Mouse (Mus musculus): ENCODE results near the gene Ago4. TPM values are rescaled to one million over a fixed set of nuclear protein-coding genes. Genes with fewer than 3 reads are reported as not detected.

Ago4 gene
- polyA plus RNA-seq, 1 experiment: not detected

DNA sequence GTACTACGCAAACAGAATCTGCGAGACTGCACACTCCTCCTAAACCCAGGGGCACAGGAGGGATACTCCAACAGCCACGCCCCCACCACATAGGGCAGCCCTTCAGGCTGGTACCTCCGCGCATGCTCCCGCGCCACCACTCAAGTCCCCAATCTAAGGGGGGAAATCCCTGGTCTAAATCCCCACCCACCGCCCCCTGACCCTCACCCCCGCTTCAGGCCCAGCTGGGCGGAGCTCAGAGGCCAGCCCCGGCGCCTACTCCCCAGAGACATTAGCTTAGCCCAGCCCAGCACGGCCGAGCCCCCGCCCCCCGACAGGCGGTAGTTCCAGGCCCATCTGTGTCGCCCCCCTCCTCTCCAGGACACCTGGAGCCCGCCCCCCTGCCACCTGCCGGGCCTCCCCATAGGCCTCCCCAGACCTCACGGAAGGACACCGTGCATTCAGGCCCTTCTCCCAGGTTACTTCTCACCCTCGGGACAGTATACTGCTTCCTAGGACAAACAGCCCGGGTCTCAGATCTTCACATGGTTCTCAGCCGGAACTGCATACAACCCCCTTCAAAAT, 65.5 kb downstream of the Ago4 start:
- Histone ChIP-seq H3K4me1 (ENCODE audit: control insufficient read depth) (peaks cover 37% of the 10 kb centered on the region), H3K4me3 (replicated peaks) (peak overlapping the region; percentile 89), H3K27me3 (ENCODE audit: control insufficient read depth) (no peaks in the 10 kb centered on the region), H3K9me3 (ENCODE audit: control insufficient read depth, low read length) (no peaks in the 10 kb centered on the region), H3K36me3 (ENCODE audit: control insufficient read depth) (no peaks in the 10 kb centered on the region)
- TF ChIP-seq GATA1 (IDR thresholded peaks at IDR 0.05; ENCODE audit: low read length) (no peak), TAL1 (IDR thresholded peaks at IDR 0.05; ENCODE audit: low read length) (no peak)

DNA sequence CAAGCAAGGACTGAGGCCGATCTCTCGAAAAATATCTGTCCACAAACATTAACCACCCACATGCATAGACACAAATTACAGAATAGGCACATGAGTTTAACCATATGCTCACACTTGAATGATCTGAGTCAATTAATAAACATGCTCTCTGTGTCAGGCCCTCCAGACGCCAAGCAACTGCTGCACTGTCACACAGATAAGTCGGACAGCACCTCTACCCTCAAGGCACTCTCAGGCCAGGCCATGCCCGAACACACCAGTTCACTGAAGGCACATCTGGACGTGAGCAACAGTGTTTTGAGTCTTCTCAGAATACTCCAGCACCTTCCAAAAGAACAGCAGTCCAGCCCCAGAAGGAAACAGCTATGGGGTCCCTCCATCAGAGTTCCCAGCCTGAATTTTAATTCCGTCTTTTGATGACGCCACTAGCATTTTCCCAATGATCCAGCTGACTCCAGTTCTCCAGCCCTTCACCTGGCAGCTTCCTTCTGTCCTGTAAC, 67.0 kb downstream of the Ago4 start:
- no peaks in the 10 kb centered on the region for H3K27me3 ChIP-seq (ENCODE audit: control insufficient read depth)
- H3K9me3 ChIP-seq (ENCODE audit: control insufficient read depth, low read length): no peaks in the 10 kb centered on the region
- TF ChIP-seq TAL1 (IDR thresholded peaks at IDR 0.05; ENCODE audit: low read length) (no peak), GATA1 (IDR thresholded peaks at IDR 0.05; ENCODE audit: low read length) (no peak)
- peaks cover 37% of the 10 kb centered on the region for H3K4me1 ChIP-seq (ENCODE audit: control insufficient read depth)
- no peak overlapping the region for H3K4me3 ChIP-seq (replicated peaks)
- no peaks in the 10 kb centered on the region; the same call in 1 of the 2 replicates for H3K36me3 ChIP-seq (ENCODE audit: control insufficient read depth)

DNA sequence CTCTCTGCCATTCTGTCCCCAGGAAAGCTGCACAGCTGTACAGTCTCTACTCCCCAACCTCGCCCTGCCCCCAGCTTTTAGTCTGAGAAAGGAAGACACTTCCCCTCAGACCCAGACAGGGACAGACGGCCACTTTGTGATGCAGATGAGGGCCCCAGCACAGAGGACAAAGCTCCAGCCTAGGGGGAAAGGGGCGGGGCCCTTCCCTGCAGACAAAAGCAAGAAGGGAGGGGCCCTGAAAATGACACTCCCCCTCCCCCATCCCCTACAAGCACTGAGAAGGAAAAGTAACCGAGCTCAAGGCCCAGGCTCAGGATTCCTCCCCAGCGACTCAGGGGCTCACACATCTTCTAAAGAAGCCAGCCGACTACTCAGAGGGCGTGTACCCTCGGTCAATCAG, 67.4 kb downstream of the Ago4 start:
- H3K9me3 ChIP-seq (ENCODE audit: control insufficient read depth, low read length): no peaks in the 10 kb centered on the region
- H3K4me1 ChIP-seq (ENCODE audit: control insufficient read depth): peaks cover 37% of the 10 kb centered on the region
- no peak for TF ChIP-seq GATA1 (IDR thresholded peaks at IDR 0.05; ENCODE audit: low read length)
- TF ChIP-seq TAL1 (IDR thresholded peaks at IDR 0.05; ENCODE audit: low read length): no peak
- H3K36me3 ChIP-seq (ENCODE audit: control insufficient read depth): peaks cover under 1% of the 10 kb centered on the region
- H3K4me3 ChIP-seq (replicated peaks): no peak overlapping the region
- H3K27me3 ChIP-seq (ENCODE audit: control insufficient read depth): no peaks in the 10 kb centered on the region

DNA sequence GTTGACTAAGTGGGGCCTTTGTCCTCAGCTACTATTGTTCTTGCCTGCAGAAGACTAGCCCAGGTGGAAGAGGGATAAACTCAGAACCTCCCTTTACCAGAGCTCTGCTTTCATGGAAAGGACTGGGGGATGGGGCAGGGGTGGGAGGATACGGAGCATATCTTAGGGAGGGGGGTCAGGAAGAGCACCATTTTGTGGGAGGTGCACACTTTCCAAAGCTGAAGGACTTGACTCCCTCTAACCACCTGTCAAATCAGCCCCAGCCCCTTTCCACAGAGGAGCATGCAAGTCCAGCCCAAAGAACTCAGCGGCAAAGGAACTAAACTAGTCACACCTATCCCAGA, 68.4 kb downstream of the Ago4 start:
- Histone ChIP-seq H3K27me3 (ENCODE audit: control insufficient read depth) (no peaks in the 10 kb centered on the region), H3K4me3 (replicated peaks) (no peak overlapping the region), H3K4me1 (ENCODE audit: control insufficient read depth) (peaks cover 37% of the 10 kb centered on the region), H3K9me3 (ENCODE audit: control insufficient read depth, low read length) (no peaks in the 10 kb centered on the region), H3K36me3 (ENCODE audit: control insufficient read depth) (peaks cover 10% of the 10 kb centered on the region)
- TF ChIP-seq GATA1 (IDR thresholded peaks at IDR 0.05; ENCODE audit: low read length) (no peak), TAL1 (IDR thresholded peaks at IDR 0.05; ENCODE audit: low read length) (no peak)

DNA sequence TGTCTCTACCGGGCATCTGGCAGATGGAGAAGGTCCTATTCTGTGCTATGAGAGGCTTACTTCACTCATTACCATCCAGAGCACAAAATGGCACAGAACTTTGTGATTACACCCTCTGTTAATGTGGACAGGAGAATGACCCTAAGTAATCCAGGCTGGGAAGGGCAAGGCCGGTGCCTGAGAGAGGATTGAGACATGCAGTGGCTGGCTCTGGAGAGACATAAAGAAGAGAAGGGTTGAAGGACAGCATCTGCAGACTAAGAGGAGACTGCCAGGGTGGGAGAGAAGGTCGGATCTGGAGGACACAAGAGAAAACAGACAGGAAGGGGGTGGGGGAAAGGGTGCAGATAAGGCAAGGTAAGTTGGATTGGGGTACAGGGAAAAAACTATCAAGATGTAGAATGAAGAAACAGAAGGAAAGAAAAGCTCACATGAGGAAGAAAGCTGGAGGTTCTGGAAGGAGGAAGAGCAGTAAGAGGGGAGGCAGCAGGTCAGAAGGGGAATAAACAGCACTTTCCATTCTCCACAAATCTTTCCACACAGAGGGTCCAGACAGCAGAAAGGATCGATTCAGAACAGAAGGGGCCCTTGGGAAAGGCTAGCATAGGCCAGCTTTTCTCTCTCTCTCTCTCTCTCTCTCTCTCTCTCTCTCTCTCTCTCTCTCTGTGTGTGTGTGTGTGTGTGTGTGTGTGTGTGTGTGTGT, 68.9 kb downstream of the Ago4 start:
- no peaks in the 10 kb centered on the region for H3K9me3 ChIP-seq (ENCODE audit: control insufficient read depth, low read length)
- no peaks in the 10 kb centered on the region for H3K27me3 ChIP-seq (ENCODE audit: control insufficient read depth)
- peaks cover 37% of the 10 kb centered on the region for H3K4me1 ChIP-seq (ENCODE audit: control insufficient read depth)
- H3K4me3 ChIP-seq (replicated peaks): no peak overlapping the region
- TF ChIP-seq GATA1 (IDR thresholded peaks at IDR 0.05; ENCODE audit: low read length) (no peak), TAL1 (IDR thresholded peaks at IDR 0.05; ENCODE audit: low read length) (no peak)
- H3K36me3 ChIP-seq (ENCODE audit: control insufficient read depth): peaks cover 14% of the 10 kb centered on the region

DNA sequence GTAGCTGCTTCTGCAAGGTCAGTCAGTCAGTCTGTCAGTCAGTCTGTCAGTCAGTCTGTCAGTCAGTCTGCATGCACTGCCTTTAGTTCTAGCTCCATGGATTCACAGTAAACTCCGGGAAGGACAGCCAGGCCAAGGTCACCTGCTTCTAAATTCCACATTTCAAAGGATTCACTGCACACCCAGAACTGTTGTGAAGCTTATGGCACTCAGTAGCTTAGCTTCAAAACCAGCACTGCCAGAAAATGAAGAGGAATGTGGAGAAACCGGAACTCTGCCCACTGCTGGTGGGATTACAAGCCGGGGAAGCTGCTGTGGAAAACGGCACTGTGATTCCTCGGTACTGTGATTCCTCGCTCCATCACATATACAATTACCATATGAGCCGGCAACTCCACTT, 77.8 kb downstream of the Ago4 start:
- no peak overlapping the region for H3K4me3 ChIP-seq (replicated peaks)
- TF ChIP-seq GATA1 (IDR thresholded peaks at IDR 0.05; ENCODE audit: low read length) (no peak), TAL1 (IDR thresholded peaks at IDR 0.05; ENCODE audit: low read length) (no peak)
- no peaks in the 10 kb centered on the region for H3K4me1 ChIP-seq (ENCODE audit: control insufficient read depth)
- peaks cover 46% of the 10 kb centered on the region for H3K36me3 ChIP-seq (ENCODE audit: control insufficient read depth)
- H3K27me3 ChIP-seq (ENCODE audit: control insufficient read depth): no peaks in the 10 kb centered on the region
- H3K9me3 ChIP-seq (ENCODE audit: control insufficient read depth, low read length): no peaks in the 10 kb centered on the region

DNA sequence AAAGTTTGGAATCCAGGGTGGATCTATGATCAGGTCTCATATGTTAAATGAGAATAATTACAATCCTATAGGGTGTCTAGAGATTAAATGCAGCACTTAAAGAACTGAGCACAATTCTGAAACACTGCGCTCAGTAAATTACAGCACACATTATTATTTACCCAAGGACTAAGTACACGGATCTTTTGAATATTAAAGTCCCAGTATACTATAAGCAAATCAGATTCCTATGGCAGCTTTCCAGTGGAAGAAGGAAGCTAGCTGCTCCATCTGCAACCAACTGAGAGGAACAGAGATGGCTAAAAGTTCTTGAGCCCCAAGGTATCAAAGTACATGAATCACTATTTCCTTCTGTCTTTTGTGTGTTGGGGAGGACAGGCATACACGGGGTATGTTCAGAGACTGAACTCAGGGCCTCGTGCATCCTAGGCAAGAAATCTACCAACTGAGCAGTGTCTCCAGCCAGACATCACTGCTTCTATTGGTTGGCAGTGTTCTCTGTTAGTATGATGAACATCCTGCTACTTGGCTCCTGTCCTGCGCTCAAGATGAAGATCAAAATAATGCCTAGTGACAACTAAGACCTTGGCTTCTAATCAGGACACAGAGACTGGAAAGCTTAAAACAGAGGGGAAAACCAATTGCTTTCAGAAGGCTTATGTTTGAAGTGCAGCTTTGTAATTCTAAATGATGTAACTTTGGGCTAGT, 78.6 kb downstream of the Ago4 start:
- no peaks in the 10 kb centered on the region for H3K4me1 ChIP-seq (ENCODE audit: control insufficient read depth)
- H3K27me3 ChIP-seq (ENCODE audit: control insufficient read depth): no peaks in the 10 kb centered on the region
- no peaks in the 10 kb centered on the region for H3K9me3 ChIP-seq (ENCODE audit: control insufficient read depth, low read length)
- no peak overlapping the region for H3K4me3 ChIP-seq (replicated peaks)
- TF ChIP-seq TAL1 (IDR thresholded peaks at IDR 0.05; ENCODE audit: low read length): no peak
- no peak for TF ChIP-seq GATA1 (IDR thresholded peaks at IDR 0.05; ENCODE audit: low read length)
- peaks cover 39% of the 10 kb centered on the region for H3K36me3 ChIP-seq (ENCODE audit: control insufficient read depth)

DNA sequence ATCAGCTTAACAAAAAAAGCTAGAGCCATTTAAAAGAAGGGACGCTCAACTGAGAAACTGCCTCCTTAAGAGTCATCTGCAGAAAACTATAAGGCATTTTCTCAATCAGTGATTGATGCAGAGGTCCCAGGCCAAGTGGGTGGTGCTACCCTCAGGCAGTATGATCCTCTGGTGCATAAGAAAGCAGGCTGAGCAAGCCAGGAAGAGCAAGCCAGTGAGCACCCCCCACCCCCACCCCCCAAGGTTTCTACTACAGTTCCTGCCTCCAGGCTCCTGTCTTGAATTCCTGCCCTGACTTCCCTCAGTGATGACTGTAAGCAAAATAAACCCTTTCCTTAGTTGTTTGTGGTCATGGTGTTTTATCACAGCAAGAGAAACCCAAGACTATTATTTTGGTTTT, 83.0 kb downstream of the Ago4 start:
- peaks cover 26% of the 10 kb centered on the region for H3K36me3 ChIP-seq (ENCODE audit: control insufficient read depth)

DNA sequence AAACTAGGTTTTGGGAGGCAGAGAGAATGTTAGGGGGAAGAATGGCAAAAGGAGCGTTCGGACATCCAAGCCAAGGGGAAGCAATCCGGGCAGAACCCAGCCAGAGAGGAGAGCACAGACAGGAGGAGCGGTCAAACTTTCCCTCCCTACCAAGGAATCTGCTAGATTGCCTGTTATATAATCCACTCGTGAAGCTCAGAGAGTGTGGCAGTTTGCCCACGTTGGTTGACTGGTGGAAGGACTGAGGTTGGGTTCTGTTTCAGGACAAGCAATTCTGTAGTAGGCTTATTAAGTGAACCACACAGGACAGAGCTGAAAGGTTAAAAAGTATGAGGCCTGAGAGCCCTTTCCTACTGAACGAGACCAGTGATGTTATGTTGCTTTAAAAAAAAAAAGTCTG, 86.1 kb downstream of the Ago4 start:
- Histone ChIP-seq H3K36me3 (ENCODE audit: control insufficient read depth) (peaks cover 16% of the 10 kb centered on the region), H3K27me3 (ENCODE audit: control insufficient read depth) (no peaks in the 10 kb centered on the region), H3K4me1 (ENCODE audit: control insufficient read depth) (no peaks in the 10 kb centered on the region), H3K9me3 (ENCODE audit: control insufficient read depth, low read length) (no peaks in the 10 kb centered on the region), H3K4me3 (replicated peaks) (no peak overlapping the region)
- TF ChIP-seq GATA1 (IDR thresholded peaks at IDR 0.05; ENCODE audit: low read length) (no peak), TAL1 (IDR thresholded peaks at IDR 0.05; ENCODE audit: low read length) (no peak)

More for the DNA sequence above, 83.0 kb downstream of the Ago4 start:
- H3K4me1 ChIP-seq (ENCODE audit: control insufficient read depth): no peaks in the 10 kb centered on the region
- H3K4me3 ChIP-seq (replicated peaks): no peak overlapping the region
- no peaks in the 10 kb centered on the region for H3K27me3 ChIP-seq (ENCODE audit: control insufficient read depth)
- H3K9me3 ChIP-seq (ENCODE audit: control insufficient read depth, low read length): no peaks in the 10 kb centered on the region
- TF ChIP-seq TAL1 (IDR thresholded peaks at IDR 0.05; ENCODE audit: low read length) (no peak), GATA1 (IDR thresholded peaks at IDR 0.05; ENCODE audit: low read length) (no peak)
